Mouse (Mus musculus) NIH3T3 (cell line): ENCODE results near the gene Nfe2l2.
A peak's percentile ranks its signal among the peaks of the same experiment; 100 is the strongest.

Experiments
- DNase-seq: peaks from one replicate; pipeline ENCODE4 v3.0.0-alpha.2; 2012; ENCODE audit warnings: low read depth

Nfe2l2 gene

GRCm38 (mm10) chr2:75704234-75705161 is at the start of gene Nfe2l2:
Nfe2l2 (minus strand) TSS chr2:75704641.
- DNase-seq, result peak; percentile 98

- DNase-seq, result no peak
These were observed 48.1 kb upstream of the Nfe2l2 start for GRCm38 (mm10) chr2:75752306-75753175.

GRCm38 (mm10) chr2:75751896-75752295 is 47.5 kb upstream of the Nfe2l2 start:
- DNase-seq, result no peak

- no peak for DNase-seq
These were observed 46.4 kb upstream of the Nfe2l2 start for GRCm38 (mm10) chr2:75750869-75751268.

- no peak for DNase-seq
These were observed 45.7 kb upstream of the Nfe2l2 start for GRCm38 (mm10) chr2:75750043-75750718.

- peak; percentile 56 for DNase-seq
These were observed 44.4 kb upstream of the Nfe2l2 start for GRCm38 (mm10) chr2:75748841-75749240.

GRCm38 (mm10) chr2:75737006-75737503 is 32.6 kb upstream of the Nfe2l2 start:
- peak; percentile 29 for DNase-seq

GRCm38 (mm10) chr2:75734196-75734865 is 29.9 kb upstream of the Nfe2l2 start:
- peak; percentile 54 for DNase-seq

- DNase-seq, result no peak
These were observed 28.7 kb upstream of the Nfe2l2 start for GRCm38 (mm10) chr2:75733177-75733576.

- no peak for DNase-seq
These were observed 27.5 kb upstream of the Nfe2l2 start for GRCm38 (mm10) chr2:75731929-75732328.

GRCm38 (mm10) chr2:75731233-75731651 is 26.8 kb upstream of the Nfe2l2 start:
- peak; percentile 61 for DNase-seq

GRCm38 (mm10) chr2:75730052-75730451 is 25.6 kb upstream of the Nfe2l2 start:
- no peak for DNase-seq

- no peak for DNase-seq
These were observed 20.5 kb upstream of the Nfe2l2 start for GRCm38 (mm10) chr2:75724863-75725445.

GRCm38 (mm10) chr2:75723481-75723880 is 19.0 kb upstream of the Nfe2l2 start:
- DNase-seq, result no peak

GRCm38 (mm10) chr2:75722893-75723292 is 18.5 kb upstream of the Nfe2l2 start:
- DNase-seq, result peak; percentile 11

GRCm38 (mm10) chr2:75720236-75721027 is 16.0 kb upstream of the Nfe2l2 start:
- no peak for DNase-seq

GRCm38 (mm10) chr2:75719331-75719869 is 15.0 kb upstream of the Nfe2l2 start:
- DNase-seq, result no peak

- DNase-seq, result peak; percentile 33
These were observed 11.9 kb upstream of the Nfe2l2 start for GRCm38 (mm10) chr2:75716046-75717016.

GRCm38 (mm10) chr2:75714766-75715165 is 10.3 kb upstream of the Nfe2l2 start:
- DNase-seq, result no peak
